Comparison of ENCODE assay signal across 31 mouse cellular contexts in the genomic region with DNA sequence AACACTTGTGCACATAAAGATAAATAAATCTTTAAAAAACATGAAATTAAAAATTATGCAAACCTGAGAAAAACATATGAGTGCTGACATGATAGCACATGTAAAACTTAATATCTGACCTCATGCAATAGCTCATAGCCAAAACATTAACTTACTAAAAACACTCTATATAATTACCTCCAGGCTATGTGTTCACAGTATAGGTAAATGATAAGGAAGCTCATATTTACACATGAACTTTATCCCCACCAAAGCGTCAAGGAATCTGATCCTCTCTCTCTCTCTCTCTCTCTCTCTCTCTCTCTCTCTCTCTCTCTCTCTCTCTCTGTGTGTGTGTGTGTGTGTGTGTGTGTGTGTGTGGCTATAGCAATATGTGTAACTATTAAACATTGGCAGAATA.
"Had no signal": no experiment of that assay in that cellular context is flagged by ENCODE, and none has a peak within 500 bp of the region (broad histone marks: within the 10 kb centered on the region; RNA-seq: fewer than 3 reads in every experiment).

No protein-coding gene starts in this region.

- H3K4me1 ChIP-seq: limb, embryonic 10.5 days; limb, embryonic 12.5 days; limb, embryonic 13.5 days; limb, embryonic 15.5 days; liver, embryonic 12.5 days; liver, embryonic 13.5 days; liver, embryonic 15.5 days; lung, embryonic 15.5 days; megakaryocyte, embryonic 14.5 days; midbrain, embryonic 10.5 days; midbrain, embryonic 12.5 days; midbrain, embryonic 15.5 days had no signal

- DNase-seq: left cerebral cortex, postnatal 4 days; liver; liver, embryonic 13.5 days; liver, postnatal 0 days; lung, adult 18-20 months; lung, adult 2 months; lung, embryonic 14.5 days; lung, postnatal 10 days; lung, postnatal 14 days; lung, postnatal 36 days; lung, postnatal 4 days; midbrain, embryonic 14.5 days had no signal

- ATAC-seq: liver, embryonic 12.5 days; liver, postnatal 0 days; lung, postnatal 0 days; midbrain, embryonic 13.5 days; midbrain, embryonic 15.5 days; midbrain, embryonic 16.5 days had no signal

- H3K9ac ChIP-seq: limb, embryonic 12.5 days; limb, embryonic 13.5 days; limb, embryonic 15.5 days; liver, embryonic 12.5 days; liver, embryonic 13.5 days; liver, embryonic 14.5 days; liver, embryonic 15.5 days; liver, postnatal 0 days; lung, embryonic 14.5 days; lung, embryonic 15.5 days; midbrain, embryonic 12.5 days; midbrain, embryonic 13.5 days; midbrain, embryonic 15.5 days had no signal

- H3K27ac ChIP-seq: limb, embryonic 10.5 days; limb, embryonic 12.5 days; limb, embryonic 13.5 days; limb, embryonic 15.5 days; liver, embryonic 12.5 days; liver, embryonic 13.5 days; liver, embryonic 14.5 days; liver, embryonic 15.5 days; lung, embryonic 15.5 days; macrophage; midbrain, embryonic 10.5 days; midbrain, embryonic 12.5 days; midbrain, embryonic 13.5 days; midbrain, embryonic 15.5 days had no signal

- H3K9me3 ChIP-seq: limb, embryonic 10.5 days; limb, embryonic 12.5 days; limb, embryonic 13.5 days; limb, embryonic 15.5 days; liver, embryonic 12.5 days; liver, embryonic 13.5 days; liver, embryonic 15.5 days; lung, embryonic 15.5 days; megakaryocyte, embryonic 14.5 days; midbrain, embryonic 10.5 days; midbrain, embryonic 12.5 days; midbrain, embryonic 13.5 days; midbrain, embryonic 15.5 days had no signal

- H3K4me2 ChIP-seq: limb, embryonic 12.5 days; limb, embryonic 13.5 days; limb, embryonic 15.5 days; liver, embryonic 11.5 days; liver, embryonic 12.5 days; liver, embryonic 13.5 days; liver, embryonic 15.5 days; lung, embryonic 14.5 days; lung, embryonic 15.5 days; midbrain, embryonic 11.5 days; midbrain, embryonic 12.5 days; midbrain, embryonic 13.5 days; midbrain, embryonic 15.5 days had no signal

- H3K27me3 ChIP-seq: limb, embryonic 12.5 days; limb, embryonic 13.5 days; limb, embryonic 15.5 days; liver, embryonic 12.5 days; liver, embryonic 13.5 days; liver, embryonic 15.5 days; lung, embryonic 15.5 days; megakaryocyte, embryonic 14.5 days; midbrain, embryonic 12.5 days; midbrain, embryonic 13.5 days; midbrain, embryonic 15.5 days had no signal

- H3K4me3 ChIP-seq: limb, embryonic 10.5 days; limb, embryonic 12.5 days; limb, embryonic 13.5 days; limb, embryonic 15.5 days; liver, embryonic 12.5 days; liver, embryonic 13.5 days; liver, embryonic 15.5 days; lung, embryonic 15.5 days; megakaryocyte, embryonic 14.5 days; midbrain, embryonic 10.5 days; midbrain, embryonic 12.5 days; midbrain, embryonic 13.5 days; midbrain, embryonic 15.5 days; myocyte had no signal

- H3K36me3 ChIP-seq: limb, embryonic 10.5 days; limb, embryonic 12.5 days; limb, embryonic 13.5 days; limb, embryonic 15.5 days; liver, embryonic 12.5 days; liver, embryonic 13.5 days; liver, embryonic 15.5 days; lung, embryonic 15.5 days; midbrain, embryonic 10.5 days; midbrain, embryonic 12.5 days; midbrain, embryonic 13.5 days; midbrain, embryonic 15.5 days had no signal
